Mouse (Mus musculus) NIH3T3 (cell line): ENCODE results near the gene Hist2h3c2.
"Not testable (repeated sequence)": the region's sequence is repeated elsewhere in the genome, so short reads cannot be mapped to it uniquely, and the experiment has no call there.

Experiments
- DNase-seq: peaks from one replicate; pipeline ENCODE4 v3.0.0-alpha.2; 2012; ENCODE audit warnings: low read depth

Gene Hist2h3c2

GRCm38 (mm10) chr3:96260220-96260619 is 21.3 kb upstream of the Hist2h3c2 start:
- DNase-seq: peak; percentile 61

- no peak for DNase-seq
Measured at GRCm38 (mm10) chr3:96257190-96257589, 18.3 kb upstream of the Hist2h3c2 start.

DNA sequence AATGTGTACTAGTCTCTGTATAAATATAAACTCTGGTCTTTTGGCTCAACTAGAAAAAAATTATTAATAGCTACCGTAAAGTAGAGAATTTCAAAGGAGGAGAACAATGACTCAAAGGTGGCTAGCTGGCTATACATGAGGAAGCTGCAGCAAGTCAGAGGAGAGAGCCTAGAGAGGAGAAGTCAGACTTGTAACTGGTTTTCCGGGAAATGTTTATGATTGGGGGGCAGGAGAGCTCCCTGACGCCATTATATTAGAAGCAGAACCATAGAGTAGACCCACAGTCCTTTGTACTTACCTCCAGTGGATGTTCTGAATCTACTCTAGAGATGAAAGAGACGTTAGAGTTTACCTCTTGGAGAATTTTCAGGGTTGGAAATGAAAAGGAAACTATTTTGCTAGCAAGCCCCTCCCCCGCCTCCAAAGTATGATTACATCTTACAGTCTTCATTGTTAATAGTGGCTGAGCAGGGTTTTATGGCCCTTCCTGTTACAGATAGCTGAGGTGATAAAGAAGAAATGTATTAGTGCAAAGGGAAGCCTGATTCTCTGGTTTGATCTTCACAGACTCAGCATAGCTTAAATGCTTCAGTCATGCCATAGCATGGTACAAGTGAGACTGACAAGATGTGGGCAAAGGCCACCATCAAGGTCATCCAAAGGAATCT is 17.1 kb upstream of the Hist2h3c2 start:
- DNase-seq: no peak

DNA sequence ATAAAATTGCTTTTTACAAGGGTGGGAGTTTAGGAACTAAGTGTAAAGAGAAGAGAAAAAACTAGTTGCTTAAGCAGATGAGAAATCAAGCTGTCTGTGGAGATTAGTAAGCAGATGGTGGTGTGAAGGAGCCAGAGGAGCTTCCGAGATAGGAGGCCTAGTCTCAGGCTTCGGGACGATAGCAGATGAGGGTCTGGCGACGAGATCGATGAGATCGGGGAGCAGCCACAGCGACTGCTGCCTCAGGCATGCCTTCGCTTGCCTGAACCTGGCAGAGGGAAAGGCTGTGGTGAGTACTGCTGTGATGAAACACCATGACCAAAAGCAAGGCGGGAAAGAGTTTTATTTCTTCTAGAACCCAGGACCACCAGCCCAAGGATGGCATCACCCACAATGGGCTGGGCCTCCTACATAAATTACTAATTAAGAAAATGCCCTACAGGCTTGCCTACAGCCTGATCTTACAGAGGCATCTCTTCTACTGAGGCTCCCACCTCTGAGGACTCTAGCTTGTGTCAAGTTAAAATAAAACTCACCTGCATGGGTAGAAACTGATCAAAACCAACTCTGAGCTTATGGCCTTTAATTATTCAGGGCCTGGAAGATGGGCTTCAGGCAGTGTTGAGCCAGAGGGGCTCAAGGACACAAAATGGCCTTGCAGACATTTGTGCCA is 15.9 kb upstream of the Hist2h3c2 start:
- DNase-seq: no peak

DNA sequence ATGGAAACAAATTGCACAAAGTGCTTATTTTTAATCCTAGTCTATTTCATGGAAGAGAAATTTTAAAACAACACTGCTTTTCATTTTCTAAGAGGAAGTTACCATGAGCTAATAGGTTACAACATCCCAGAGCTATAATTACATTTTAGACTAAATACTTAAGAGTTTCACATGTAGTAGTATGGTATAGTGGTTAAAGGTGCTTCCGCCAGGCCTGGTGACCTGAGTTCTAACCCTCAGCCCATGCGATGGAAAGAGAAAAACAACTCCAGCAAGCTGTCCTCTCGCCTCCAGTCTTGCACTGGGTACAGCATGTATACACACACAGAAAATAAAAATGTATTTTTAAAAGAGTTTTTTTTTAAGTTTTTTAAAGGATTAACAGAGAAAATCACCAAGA is 12.9 kb upstream of the Hist2h3c2 start:
- no peak for DNase-seq

- DNase-seq: no peak
Measured at GRCm38 (mm10) chr3:96250890-96251289, 12.0 kb upstream of the Hist2h3c2 start.

DNA sequence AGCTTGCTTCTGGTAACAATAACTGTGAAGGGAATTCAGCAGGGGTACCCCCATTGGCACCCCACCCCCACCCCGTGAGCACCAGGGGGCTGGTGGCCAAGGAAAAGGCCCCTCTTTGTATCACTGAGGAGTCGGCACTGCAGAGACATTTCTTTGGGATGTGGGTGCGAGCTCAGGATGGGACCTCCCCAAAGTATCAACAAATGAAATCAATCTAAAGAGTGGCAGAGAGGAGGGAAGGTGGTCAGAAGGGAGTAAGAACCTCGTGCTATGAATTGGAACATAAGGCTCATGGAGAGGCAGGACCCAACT is 10.1 kb upstream of the Hist2h3c2 start:
- no peak for DNase-seq

GRCm38 (mm10) chr3:96248141-96249033 is 9.5 kb upstream of the Hist2h3c2 start:
- DNase-seq: no peak

- DNase-seq: no peak
Measured at GRCm38 (mm10) chr3:96247356-96248140, 8.6 kb upstream of the Hist2h3c2 start.

- not testable (repeated sequence) for DNase-seq
Measured at GRCm38 (mm10) chr3:96246427-96246856, 7.5 kb upstream of the Hist2h3c2 start, which contains the start of gene Hist2h3c1. Gene Hist2h3c1, plus strand, starts transcription at chr3:96246685.

DNA sequence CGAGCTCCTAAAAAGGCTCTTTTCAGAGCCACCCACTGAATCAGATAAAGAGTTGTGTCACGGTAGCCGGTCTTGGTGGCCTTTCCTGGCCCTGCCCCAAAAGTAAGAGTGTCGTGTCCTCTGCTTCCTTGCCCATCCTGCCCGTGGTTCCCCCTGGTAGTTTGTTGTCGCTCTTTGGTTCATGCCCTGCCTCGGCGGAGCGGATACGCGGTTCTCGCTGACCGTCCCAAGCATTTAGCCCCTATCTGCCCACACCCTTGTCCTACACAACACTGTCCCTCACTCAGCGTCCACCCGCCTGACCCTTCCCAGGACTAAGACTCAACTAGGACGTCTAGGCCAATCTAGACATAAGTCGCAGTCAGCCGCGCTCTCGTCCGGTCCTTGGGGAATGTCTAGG is 7.1 kb upstream of the Hist2h3c2 start:
- DNase-seq: not testable (repeated sequence)

DNA sequence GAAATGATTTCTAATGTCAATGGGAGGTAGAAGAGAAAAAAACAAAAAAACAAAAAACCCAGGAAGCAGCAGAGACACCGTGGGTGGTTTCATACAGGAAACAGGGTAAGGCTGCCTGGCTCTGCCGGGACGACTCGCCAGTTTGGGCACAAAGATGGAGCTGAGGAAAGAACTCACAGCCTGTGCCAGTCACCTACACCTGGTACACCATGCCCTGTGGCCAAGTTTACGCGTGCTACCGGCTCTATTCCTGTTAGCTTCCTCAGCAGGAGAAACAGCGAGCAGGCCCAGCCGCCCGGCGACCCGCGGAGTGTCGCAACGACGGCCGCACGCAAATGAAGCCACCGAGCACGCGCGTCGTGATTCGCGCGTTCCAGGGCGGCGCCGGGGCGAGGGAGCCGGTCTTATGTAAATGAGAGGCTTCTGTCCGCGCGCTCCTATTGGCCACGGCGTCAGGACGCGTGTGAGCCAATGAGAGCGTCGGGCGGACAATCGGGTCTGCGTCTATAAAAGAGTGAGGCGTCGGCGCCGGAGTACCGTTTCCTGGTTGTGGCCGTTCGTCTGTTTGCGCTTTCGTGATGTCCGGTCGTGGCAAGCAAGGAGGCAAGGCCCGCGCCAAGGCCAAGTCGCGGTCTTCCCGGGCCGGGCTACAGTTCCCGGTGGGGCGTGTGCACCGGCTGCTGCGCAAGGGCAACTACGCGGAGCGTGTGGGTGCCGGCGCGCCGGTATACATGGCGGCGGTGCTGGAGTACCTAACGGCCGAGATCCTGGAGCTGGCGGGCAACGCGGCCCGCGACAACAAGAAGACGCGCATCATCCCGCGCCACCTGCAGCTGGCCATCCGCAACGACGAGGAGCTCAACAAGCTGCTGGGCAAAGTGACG is 6.3 kb upstream of the Hist2h3c2 start, which contains the start of gene Hist2h2aa1:
Gene Hist2h2aa1, plus strand, starts transcription at position 495 of the 884 bp plus-strand sequence.
- DNase-seq: peak; percentile 86

- DNase-seq: peak; percentile 11
Measured at GRCm38 (mm10) chr3:96243921-96244572, 5.1 kb upstream of the Hist2h3c2 start.

DNA sequence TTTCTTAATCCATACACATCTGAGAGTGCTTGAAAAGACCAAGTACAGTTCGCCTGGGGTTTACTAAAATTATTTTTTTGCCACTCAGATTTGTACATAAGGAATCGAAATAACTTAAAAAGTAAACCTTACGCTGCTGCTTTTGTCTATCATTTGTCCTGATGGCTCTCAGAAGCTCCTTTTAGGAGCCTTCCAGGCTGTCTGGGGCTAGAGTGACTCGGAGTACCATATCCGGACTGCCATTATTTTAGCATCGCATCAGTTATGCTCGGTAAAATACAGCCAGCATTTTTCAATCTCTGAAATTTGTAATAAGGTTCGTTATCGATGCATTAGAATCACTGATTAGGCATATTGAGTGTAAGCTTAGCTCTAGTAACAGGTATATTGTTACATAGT is 1.9 kb upstream of the Hist2h3c2 start:
- DNase-seq: no peak

DNA sequence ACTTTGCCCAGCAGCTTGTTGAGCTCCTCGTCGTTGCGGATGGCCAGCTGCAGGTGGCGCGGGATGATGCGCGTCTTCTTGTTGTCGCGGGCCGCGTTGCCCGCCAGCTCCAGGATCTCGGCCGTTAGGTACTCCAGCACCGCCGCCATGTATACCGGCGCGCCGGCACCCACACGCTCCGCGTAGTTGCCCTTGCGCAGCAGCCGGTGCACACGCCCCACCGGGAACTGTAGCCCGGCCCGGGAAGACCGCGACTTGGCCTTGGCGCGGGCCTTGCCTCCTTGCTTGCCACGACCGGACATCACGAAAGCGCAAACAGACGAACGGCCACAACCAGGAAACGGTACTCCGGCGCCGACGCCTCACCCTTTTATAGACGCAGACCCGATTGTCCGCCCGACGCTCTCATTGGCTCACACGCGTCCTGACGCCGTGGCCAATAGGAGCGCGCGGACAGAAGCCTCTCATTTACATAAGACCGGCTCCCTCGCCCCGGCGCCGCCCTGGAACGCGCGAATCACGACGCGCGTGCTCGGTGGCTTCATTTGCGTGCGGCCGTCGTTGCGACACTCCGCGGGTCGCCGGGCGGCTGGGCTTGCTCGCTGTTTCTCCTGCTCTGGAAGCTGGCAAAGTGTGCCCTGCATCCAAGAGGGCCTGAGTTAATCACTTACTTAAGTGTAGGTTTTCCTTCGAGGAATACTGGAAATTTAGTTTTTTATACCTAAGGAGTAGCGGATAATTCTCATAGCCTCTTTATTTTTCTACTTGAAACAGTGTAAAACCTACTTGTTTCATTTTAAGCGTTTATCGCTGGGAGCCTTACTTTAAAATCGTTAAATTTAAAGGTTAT is 1.2 kb upstream of the Hist2h3c2 start, which contains the start of gene Hist2h2aa2:
Gene Hist2h2aa2, minus strand, starts transcription at position 328 of the 850 bp plus-strand sequence.
- DNase-seq: peak; percentile 74

DNA sequence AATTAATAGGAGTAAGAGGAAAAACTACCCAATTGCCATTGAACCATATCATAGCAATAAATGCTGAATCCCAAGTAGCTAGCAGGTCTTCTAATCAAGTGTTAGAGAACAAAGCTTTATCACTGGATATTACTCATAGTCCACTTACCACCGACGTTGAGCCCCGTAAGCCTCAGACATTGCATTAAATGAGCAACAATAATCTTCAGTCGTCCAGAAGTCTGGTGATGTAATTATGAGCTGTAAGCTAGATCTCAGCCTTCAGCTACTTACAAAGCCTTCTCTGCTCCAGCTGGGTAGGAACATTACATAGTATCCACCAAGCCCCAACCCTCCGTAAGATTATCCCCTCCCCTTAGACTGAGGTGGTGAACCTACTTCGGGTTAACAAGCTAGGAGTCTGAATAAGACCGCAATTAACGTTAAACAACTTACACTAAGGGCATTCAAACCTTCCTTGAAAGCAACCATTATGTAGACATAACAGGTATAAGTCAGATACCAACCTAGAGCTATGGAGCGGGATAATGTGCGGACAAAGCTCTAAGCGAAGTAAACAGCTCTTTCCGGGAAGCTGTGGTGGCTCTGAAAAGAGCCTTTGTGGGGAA is 919 bp downstream of the Hist2h3c2 start:
- DNase-seq: peak; percentile 57

GRCm38 (mm10) chr3:96237335-96237903 is 1.5 kb downstream of the Hist2h3c2 start:
- DNase-seq: peak; percentile 38

DNA sequence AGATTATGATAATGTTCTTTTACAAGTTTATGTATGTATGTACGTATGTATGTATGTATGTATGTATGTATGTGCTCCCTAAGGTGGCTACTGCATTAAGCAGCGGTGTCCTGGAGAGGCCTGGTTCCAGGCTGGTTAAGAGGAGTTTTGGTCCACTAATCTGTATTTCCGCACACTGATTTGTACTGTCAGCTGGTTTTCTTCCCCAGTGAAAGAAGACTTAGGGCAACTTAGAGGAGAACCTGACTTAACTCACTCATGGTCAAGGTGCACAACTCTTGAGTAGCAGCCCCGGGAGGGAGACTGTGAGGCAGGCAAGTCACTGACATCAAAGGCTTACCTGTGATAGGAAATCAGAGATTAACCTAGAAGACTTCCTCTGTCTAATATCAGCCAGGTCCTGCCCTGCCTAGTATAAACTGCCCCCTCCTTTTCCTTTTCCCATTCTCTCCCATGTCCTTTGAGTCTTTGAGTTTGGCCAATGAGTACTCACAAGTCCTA is 2.0 kb downstream of the Hist2h3c2 start:
- DNase-seq: no peak
